Mouse (Mus musculus): ENCODE data around the gene Nrde2.
"Not testable (repeated sequence)": the region's sequence is repeated elsewhere in the genome, so short reads cannot be mapped to it uniquely, and the experiment has no call there.

The Nrde2 gene

GRCm38 (mm10) chr12:100159261-100159975 lies at the start of gene Nrde2:
Gene Nrde2, minus strand, starts transcription at chr12:100159653.
- peak; percentile 80 to 94 for DNase-seq (ENCODE audit: low spot score in 2 of 2)

- DNase-seq (ENCODE audit: low spot score in 2 of 2), result no peak
Measured at GRCm38 (mm10) chr12:100206926-100207325, 47.5 kb upstream of the Nrde2 start.

- DNase-seq (ENCODE audit: low spot score in 2 of 2), result no peak
Measured at GRCm38 (mm10) chr12:100206521-100206920, 47.1 kb upstream of the Nrde2 start.

- DNase-seq (ENCODE audit: low spot score in 2 of 2), result no peak
Measured at GRCm38 (mm10) chr12:100205156-100205555, 45.7 kb upstream of the Nrde2 start.

- no peak for DNase-seq (ENCODE audit: low spot score in 2 of 2)
Measured at GRCm38 (mm10) chr12:100203759-100204158, 44.3 kb upstream of the Nrde2 start.

GRCm38 (mm10) chr12:100201838-100202237 lies 42.4 kb upstream of the Nrde2 start:
- DNase-seq (ENCODE audit: low spot score in 2 of 2), result peak; percentile 86 to 98

- DNase-seq (ENCODE audit: low spot score in 2 of 2), result no peak
Measured at GRCm38 (mm10) chr12:100201363-100201711, 41.9 kb upstream of the Nrde2 start.

- no peak for DNase-seq (ENCODE audit: low spot score in 2 of 2)
Measured at GRCm38 (mm10) chr12:100200645-100201362, 41.4 kb upstream of the Nrde2 start.

GRCm38 (mm10) chr12:100199891-100200644 lies 40.6 kb upstream of the Nrde2 start:
- DNase-seq (ENCODE audit: low spot score in 2 of 2), result peak in 1 of 2 experiments; percentile 78

GRCm38 (mm10) chr12:100198967-100199660 lies 39.7 kb upstream of the Nrde2 start, which contains the start of gene Calm1:
Gene Calm1, plus strand, starts transcription at chr12:100199435.
- DNase-seq (ENCODE audit: low spot score in 2 of 2), result peak in 1 of 2 experiments; percentile 90

- DNase-seq (ENCODE audit: low spot score in 2 of 2), result no peak
Measured at GRCm38 (mm10) chr12:100196786-100197185, 37.3 kb upstream of the Nrde2 start.

- DNase-seq (ENCODE audit: low spot score in 2 of 2), result no peak
Measured at GRCm38 (mm10) chr12:100194181-100194580, 34.7 kb upstream of the Nrde2 start.

GRCm38 (mm10) chr12:100190802-100191201 lies 31.3 kb upstream of the Nrde2 start:
- no peak for DNase-seq (ENCODE audit: low spot score in 2 of 2)

GRCm38 (mm10) chr12:100187756-100188430 lies 28.4 kb upstream of the Nrde2 start:
- no peak for DNase-seq (ENCODE audit: low spot score in 2 of 2)

GRCm38 (mm10) chr12:100187013-100187755 lies 27.7 kb upstream of the Nrde2 start:
- peak; percentile 99 to 100 for DNase-seq (ENCODE audit: low spot score in 2 of 2)

- DNase-seq (ENCODE audit: low spot score in 2 of 2), result no peak
Measured at GRCm38 (mm10) chr12:100186376-100186775, 26.9 kb upstream of the Nrde2 start.

- DNase-seq (ENCODE audit: low spot score in 2 of 2), result no peak
Measured at GRCm38 (mm10) chr12:100185897-100186296, 26.4 kb upstream of the Nrde2 start.

GRCm38 (mm10) chr12:100184976-100185375 lies 25.5 kb upstream of the Nrde2 start:
- not testable (repeated sequence) for DNase-seq (ENCODE audit: low spot score in 2 of 2)

- DNase-seq (ENCODE audit: low spot score in 2 of 2), result no peak
Measured at GRCm38 (mm10) chr12:100183970-100184369, 24.5 kb upstream of the Nrde2 start.

GRCm38 (mm10) chr12:100182676-100183075 lies 23.2 kb upstream of the Nrde2 start:
- no peak for DNase-seq (ENCODE audit: low spot score in 2 of 2)
